Mouse (Mus musculus): ENCODE data around the gene C87414. TPM values are rescaled to one million over a fixed set of nuclear protein-coding genes. Genes with fewer than 3 reads are reported as not detected.
"Not testable (repeated sequence)": the region's sequence is repeated elsewhere in the genome, so short reads cannot be mapped to it uniquely, and the experiment has no call there.

C87414 gene
- 1.4 TPM in 1 of 2 replicates, not detected in the other for polyA plus RNA-seq (2012; ENCODE audit: insufficient read depth, insufficient read length, missing spikeins)

DNA sequence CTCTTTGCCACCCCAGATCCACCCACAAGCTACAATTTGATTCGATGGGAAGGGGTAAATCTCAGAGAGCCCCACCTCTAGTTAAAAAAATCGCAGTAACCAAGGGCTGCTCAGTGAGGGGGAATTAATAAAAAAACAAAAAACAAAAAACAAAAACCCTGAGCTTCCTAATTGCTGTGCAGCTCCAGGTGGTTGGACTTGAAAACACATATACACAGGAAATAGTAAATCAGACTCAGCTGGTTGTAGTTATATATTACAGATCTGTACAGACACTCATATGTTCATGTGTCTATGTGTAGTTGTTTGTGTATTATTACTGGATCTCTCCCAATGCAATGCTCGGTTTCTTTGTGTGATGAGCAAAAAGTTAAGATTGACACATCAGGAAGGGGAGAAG lies at the start of gene C87414:
Gene C87414 (minus strand): TSS at position 101 of the 400 bp plus-strand sequence.
- not testable (repeated sequence) for H3K4me3 ChIP-seq (ENCODE audit: insufficient read depth, low read length); H3K27ac ChIP-seq (ENCODE audit: insufficient read depth, low read depth, low read length); H3K4me1 ChIP-seq (ENCODE audit: control insufficient read depth, insufficient read depth, low read length)

DNA sequence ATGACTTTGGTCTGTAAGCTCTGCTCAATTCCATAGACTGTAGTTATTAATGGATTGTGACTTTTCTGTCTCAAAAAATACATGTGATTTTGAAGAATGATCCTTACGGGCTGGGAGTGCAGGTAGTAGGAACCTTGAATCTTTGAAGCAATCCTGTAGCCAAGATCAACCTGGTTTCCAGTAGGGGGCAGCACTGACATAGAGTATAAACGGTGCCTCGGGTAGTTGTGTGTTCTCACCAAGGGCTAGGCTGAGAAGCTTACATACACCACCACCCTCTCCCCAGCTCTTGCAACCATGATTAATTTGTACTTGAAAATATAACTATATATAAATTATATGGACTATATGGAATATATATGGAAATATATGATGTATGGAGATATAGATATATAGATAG lies 13.3 kb upstream of the C87414 start:
- H3K4me1 ChIP-seq (ENCODE audit: control insufficient read depth, insufficient read depth, low read length); H3K27ac ChIP-seq (ENCODE audit: insufficient read depth, low read depth, low read length); H3K4me3 ChIP-seq (ENCODE audit: insufficient read depth, low read length): not testable (repeated sequence)

Other genes starting within 250 kb of the C87414 start
- gene Gm16427, start 131.4 kb downstream of the C87414 start, polyA plus RNA-seq (2012; ENCODE audit: insufficient read depth, insufficient read length, missing spikeins): not detected in 2 replicates
- gene Gm7792, start 172.2 kb upstream of the C87414 start, polyA plus RNA-seq (2012; ENCODE audit: insufficient read depth, insufficient read length, missing spikeins): not detected in 2 replicates

All from bone marrow macrophage, adult 2 months (primary cell).